Mouse (Mus musculus) G1E (cell line): ENCODE results near the gene Ppp3ca. TPM values are rescaled to one million over a fixed set of nuclear protein-coding genes. Genes with fewer than 3 reads are reported as not detected.

ENCODE experiments used
- ATAC-seq: 2 replicates; pipeline ENCODE4 v1.8.0; 2016; ENCODE audit warnings: mild to moderate bottlenecking; ENCODE audit not compliant: insufficient number of reproducible peaks, poor library complexity, low FRiP score, severe bottlenecking; ENCODE audit errors: extremely low read depth
- DNase-seq: peaks from one replicate; pipeline ENCODE4 v3.0.0; 2012; ENCODE audit warnings: low spot score
- H3K27me3 ChIP-seq: 2 replicates; pipeline ENCODE4 v1.6.1; 2012; ENCODE audit warnings: mild to moderate bottlenecking, low read length, inconsistent platforms; ENCODE audit not compliant: insufficient read depth
- H3K36me3 ChIP-seq: replicated peaks from 2 replicates; pipeline ENCODE3; 2012; ENCODE audit warnings: mild to moderate bottlenecking, inconsistent platforms
- H3K4me1 ChIP-seq: 2 replicates; pipeline ENCODE4 v1.6.1; 2012; ENCODE audit warnings: low read depth, low read length, inconsistent platforms, mixed read lengths; ENCODE audit not compliant: insufficient read depth
- H3K4me3 ChIP-seq: 2 replicates; pipeline ENCODE4 v1.5.1; 2012; ENCODE audit warnings: low read depth, mild to moderate bottlenecking, inconsistent platforms, low read length, moderate library complexity, mixed read lengths
- H3K9me3 ChIP-seq: replicated peaks from 2 replicates; pipeline ENCODE4 v1.6.1; 2012; ENCODE audit warnings: inconsistent platforms
- CTCF ChIP-seq: IDR thresholded peaks from 2 replicates; pipeline ENCODE4 v1.5.1; 2012; ENCODE audit warnings: low read depth, low read length, inconsistent platforms, mixed read lengths
- GATA1 ChIP-seq: IDR thresholded peaks from 2 replicates; pipeline ENCODE4 v1.6.1; 2012; ENCODE audit warnings: borderline replicate concordance, low read length, inconsistent platforms, mixed read lengths
- GATA2 ChIP-seq: IDR thresholded peaks from 2 replicates; pipeline ENCODE4 v1.6.1; 2012; ENCODE audit warnings: low read depth, low read length, inconsistent platforms, borderline replicate concordance
- POLR2AphosphoS5 ChIP-seq: IDR thresholded peaks from 2 replicates; pipeline ENCODE4 v1.6.1; 2012; ENCODE audit warnings: low read depth, low read length, inconsistent platforms; ENCODE audit not compliant: insufficient replicate concordance
- TAL1 ChIP-seq: conservative IDR thresholded peaks from 2 replicates; pipeline ENCODE4 v1.6.1; 2012; ENCODE audit warnings: low read depth, low read length, inconsistent platforms, mixed read lengths
- polyA plus RNA-seq: library from polyadenylated mRNA; stranded (reverse); fragments of >175 nt; gene quantifications from 2 replicates; pipeline ENCODE4 v1.2.3, GENCODE M21; 2012
- total RNA-seq, 2 experiments: library from RNA; stranded (forward) in 1 of 2; stranded (reverse) in 1 of 2; fragments of 200-1000 nt in 1 of 2; fragments of >200 nt in 1 of 2; fragmentation: Nextera tagmentation in 1 of 2; gene quantifications; 2 replicates each; pipeline ENCODE4 v1.2.3; 2014 to 2017

The Ppp3ca gene
- total and polyA plus RNA-seq, 3 experiments = 49.6 to 74.2 (median 52.8) TPM

- ATAC-seq = no peak
- Histone ChIP-seq H3K4me3 (no peak overlapping the region), H3K36me3 (peaks cover 68% of the 10 kb centered on the region), H3K27me3 (no peaks in the 10 kb centered on the region), H3K9me3 (no peaks in the 10 kb centered on the region), H3K4me1 (no peaks in the 10 kb centered on the region)
- no peak for DNase-seq
- TF ChIP-seq TAL1 (no peak), CTCF (no peak), GATA1 (no peak), POLR2AphosphoS5 (no peak)
These were observed 223.9 kb downstream of the Ppp3ca start for GRCm38 (mm10) chr3:136893596-136894402.

GRCm38 (mm10) chr3:136895498-136895897 lies 225.6 kb downstream of the Ppp3ca start:
- ATAC-seq (no peak), DNase-seq (no peak)
- H3K9me3 ChIP-seq = no peaks in the 10 kb centered on the region
- no peak for TF ChIP-seq TAL1
- peak; percentile 7; the same call in 1 of the 2 replicates for TF ChIP-seq CTCF
- TF ChIP-seq POLR2AphosphoS5 = no peak
- no peak overlapping the region for H3K4me3 ChIP-seq
- H3K27me3 ChIP-seq = no peaks in the 10 kb centered on the region
- H3K4me1 ChIP-seq = no peaks in the 10 kb centered on the region
- peaks cover 76% of the 10 kb centered on the region for H3K36me3 ChIP-seq

GRCm38 (mm10) chr3:136896276-136896675 lies 226.4 kb downstream of the Ppp3ca start:
- DNase-seq = no peak
- ATAC-seq = no peak
- peaks cover 79% of the 10 kb centered on the region for H3K36me3 ChIP-seq
- no peaks in the 10 kb centered on the region for H3K27me3 ChIP-seq
- H3K9me3 ChIP-seq = no peaks in the 10 kb centered on the region
- H3K4me3 ChIP-seq = no peak overlapping the region
- H3K4me1 ChIP-seq = no peaks in the 10 kb centered on the region
- TF ChIP-seq GATA1 (no peak), CTCF (no peak), GATA2 (no peak), TAL1 (no peak), POLR2AphosphoS5 (no peak)

DNA sequence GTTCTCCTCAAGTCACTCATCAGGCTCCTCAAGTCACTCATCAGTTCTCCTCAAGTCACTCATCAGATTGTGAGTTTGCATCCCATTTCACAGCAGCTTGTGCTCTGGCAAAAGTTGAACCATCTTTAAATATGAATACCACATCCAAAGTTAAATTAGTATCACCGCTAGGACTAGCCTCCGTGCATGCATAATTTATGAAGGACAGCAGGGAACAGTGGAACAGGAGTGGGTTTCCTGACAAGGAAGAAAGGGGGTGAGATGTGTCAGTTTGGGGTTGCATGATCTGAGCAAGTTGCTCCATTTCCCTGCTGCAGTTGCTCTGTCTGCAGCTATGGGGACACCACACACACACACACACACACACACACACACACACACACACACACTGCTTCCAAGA lies 229.8 kb downstream of the Ppp3ca start:
- Histone ChIP-seq H3K4me1 (no peaks in the 10 kb centered on the region), H3K9me3 (no peaks in the 10 kb centered on the region), H3K36me3 (peaks cover 72% of the 10 kb centered on the region), H3K4me3 (no peak overlapping the region), H3K27me3 (no peaks in the 10 kb centered on the region)
- DNase-seq (no peak), ATAC-seq (no peak)
- TF ChIP-seq TAL1 = no peak
- TF ChIP-seq POLR2AphosphoS5 = no peak
- no peak for TF ChIP-seq GATA2
- TF ChIP-seq GATA1 = no peak
- no peak for TF ChIP-seq CTCF

DNA sequence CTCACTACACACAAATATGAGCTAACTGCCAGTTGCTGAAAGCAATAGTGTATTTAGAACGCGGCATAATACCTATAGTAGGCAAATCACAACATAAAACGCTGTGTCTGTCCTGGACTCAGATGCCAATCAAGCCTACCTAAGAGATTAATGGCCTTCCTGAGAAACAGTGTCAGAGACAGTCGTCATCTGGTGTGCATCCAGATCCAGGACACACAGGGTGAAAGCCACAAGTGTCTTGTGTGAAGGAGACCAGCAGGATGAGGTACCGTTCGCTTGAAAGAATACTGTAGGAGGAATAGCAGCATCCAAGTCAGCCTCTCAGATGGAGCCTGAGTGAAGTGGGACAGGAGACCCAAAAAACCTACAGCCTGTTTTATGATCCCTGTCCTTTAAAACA lies 231.1 kb downstream of the Ppp3ca start:
- Histone ChIP-seq H3K27me3 (no peaks in the 10 kb centered on the region), H3K4me3 (no peak overlapping the region), H3K36me3 (peaks cover 71% of the 10 kb centered on the region), H3K9me3 (no peaks in the 10 kb centered on the region), H3K4me1 (no peaks in the 10 kb centered on the region)
- ATAC-seq = no peak
- TF ChIP-seq CTCF = no peak
- TF ChIP-seq POLR2AphosphoS5 = no peak
- no peak for TF ChIP-seq GATA2
- no peak for TF ChIP-seq TAL1
- TF ChIP-seq GATA1 = no peak
- no peak for DNase-seq

- TF ChIP-seq GATA1 (no peak), CTCF (no peak), GATA2 (no peak), POLR2AphosphoS5 (no peak), TAL1 (no peak)
- no peaks in the 10 kb centered on the region for H3K27me3 ChIP-seq
These were observed 232.9 kb downstream of the Ppp3ca start for GRCm38 (mm10) chr3:136902776-136903175.

More at GRCm38 (mm10) chr3:136902776-136903175, 232.9 kb downstream of the Ppp3ca start:
- Histone ChIP-seq H3K4me3 (no peak overlapping the region), H3K36me3 (peaks cover 64% of the 10 kb centered on the region), H3K9me3 (no peaks in the 10 kb centered on the region), H3K4me1 (no peaks in the 10 kb centered on the region)
- DNase-seq (no peak), ATAC-seq (no peak)
